Mouse (Mus musculus): Measurements from ENCODE around the gene Nt5c3.

Nt5c3 gene

DNA sequence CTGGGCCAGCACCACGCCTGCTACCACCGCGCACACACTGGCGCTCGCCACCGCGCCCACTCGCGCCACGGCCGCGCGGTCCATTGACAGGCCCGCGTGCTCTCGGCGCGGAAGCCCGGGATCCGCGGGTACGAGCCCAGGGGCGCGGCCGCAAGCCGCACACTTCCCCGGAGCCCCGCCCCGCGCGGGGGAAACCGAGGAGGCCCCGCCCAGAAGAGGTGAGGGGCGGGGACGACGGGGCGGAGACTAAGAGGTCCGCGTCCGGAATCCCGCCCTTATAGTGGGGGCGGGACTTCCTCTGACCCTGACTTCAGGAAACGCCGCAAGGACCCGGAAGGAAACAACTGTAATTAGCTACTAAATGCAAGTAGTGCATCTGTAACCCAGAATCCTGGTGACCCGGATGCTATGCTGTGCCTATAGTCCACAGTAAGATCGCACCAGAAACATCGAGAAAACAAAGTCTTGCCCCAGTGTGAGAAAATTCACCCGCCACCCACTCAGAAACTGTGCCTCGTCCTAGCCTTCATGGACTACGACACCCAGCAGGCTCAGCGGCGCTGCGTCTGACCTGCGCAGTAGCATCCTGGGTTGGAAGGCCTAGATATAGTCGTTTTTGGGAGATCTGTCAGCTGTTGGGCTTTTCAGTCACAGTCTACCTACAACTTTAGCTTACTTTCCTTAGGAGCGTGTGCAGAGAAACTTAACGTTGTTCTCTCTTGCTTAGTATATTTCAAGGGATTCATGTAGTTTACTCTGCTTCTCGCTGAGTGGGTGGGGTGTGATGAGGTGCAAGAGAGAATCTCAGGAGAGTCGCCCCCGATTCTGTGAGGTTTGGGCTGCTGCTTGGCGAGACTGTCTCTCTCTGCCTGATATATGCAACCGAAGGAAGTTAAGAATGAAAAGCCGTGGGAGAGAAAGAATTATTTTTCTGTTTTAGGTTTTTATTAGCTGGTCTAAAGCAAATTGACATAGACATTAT is at the start of gene Nt5c3, which contains the start of gene Vmn1r4:
TSS of gene Nt5c3 (minus strand) at position 207 of the 982 bp plus-strand sequence.
TSS of gene Vmn1r4 (plus strand) at position 290 of the 982 bp plus-strand sequence.
- DNase-seq (ENCODE audit: low spot score), result peak; percentile 98

DNA sequence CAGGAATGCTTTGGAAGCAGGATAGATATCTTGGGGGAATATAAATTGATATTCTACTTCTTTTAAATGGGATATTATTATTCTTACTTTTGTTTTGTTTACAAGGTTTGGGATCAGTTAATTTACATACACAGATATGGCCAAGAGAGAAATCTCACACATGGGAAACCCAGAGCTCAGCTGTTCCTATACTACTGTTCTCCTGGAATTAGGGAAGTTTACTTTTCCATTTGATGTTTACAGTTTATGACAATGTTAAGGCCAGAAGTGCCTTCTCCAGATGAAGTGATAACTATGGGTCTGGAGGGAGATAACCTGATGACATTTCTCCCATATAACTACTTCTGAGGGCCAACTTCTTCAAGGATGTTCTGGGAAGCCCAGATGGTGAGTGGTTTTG is 46.2 kb upstream of the Nt5c3 start, which contains the start of gene Vmn1r5:
TSS of gene Vmn1r5 (plus strand) at position 301 of the 400 bp plus-strand sequence.
- DNase-seq (ENCODE audit: low spot score), result no peak

DNA sequence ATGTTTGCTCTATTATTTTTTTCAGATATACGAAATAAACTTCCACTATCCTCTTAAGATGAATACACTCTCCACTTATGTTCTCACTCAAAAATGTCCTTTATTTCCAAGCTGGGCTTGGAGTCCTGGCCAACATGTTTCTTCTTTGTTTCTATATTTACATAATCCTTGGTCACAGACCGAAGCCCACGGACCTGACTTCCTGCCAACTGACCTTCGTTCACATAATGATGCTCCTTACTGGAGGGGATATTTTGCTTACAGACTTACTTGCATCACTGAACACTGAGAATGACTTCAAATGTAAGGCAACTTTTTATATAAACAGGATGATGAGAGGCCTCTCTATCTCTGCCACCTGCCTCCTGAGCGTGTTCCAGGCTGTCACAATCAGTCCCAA is 32.7 kb upstream of the Nt5c3 start:
- DNase-seq (ENCODE audit: low spot score), result no peak

DNA sequence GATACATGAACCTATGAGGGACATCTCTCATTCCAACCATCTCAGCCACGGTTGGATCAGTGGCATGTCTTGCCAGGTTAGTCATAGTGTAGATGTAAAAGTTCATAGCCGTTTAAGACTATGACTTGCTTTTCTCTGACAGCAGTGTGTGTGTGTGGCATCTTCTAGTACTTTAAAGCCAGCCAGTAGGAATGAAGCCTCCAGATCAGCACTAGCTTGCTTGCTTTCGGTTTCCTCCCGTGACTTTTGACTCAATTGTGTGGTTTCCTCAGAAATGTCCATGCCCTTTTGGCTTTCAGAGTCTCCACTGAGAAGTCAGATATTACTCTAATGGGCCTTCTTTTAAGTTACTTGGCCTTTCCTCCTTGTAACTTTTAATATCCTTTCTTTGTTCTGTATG is 10.6 kb upstream of the Nt5c3 start:
- DNase-seq (ENCODE audit: low spot score), result no peak

DNA sequence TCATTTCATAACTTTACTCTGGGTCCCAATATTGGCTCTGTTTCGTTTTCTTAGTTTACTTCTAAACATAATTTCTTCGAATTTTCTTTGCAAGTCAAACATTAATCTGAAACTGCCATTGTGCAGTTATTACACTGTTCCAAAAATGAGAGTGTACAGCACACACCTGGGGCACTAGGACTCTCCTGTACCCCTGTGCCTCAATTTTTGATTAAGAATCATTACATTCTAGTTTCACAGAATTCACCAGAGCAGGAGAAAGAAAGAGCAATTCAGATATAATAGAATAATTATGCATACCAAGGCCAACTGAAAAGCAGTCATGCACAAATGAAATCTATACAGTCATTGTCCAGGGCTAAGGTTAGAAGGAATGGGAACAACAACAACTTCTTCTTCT is 8.7 kb upstream of the Nt5c3 start:
- no peak for DNase-seq (ENCODE audit: low spot score)

DNA sequence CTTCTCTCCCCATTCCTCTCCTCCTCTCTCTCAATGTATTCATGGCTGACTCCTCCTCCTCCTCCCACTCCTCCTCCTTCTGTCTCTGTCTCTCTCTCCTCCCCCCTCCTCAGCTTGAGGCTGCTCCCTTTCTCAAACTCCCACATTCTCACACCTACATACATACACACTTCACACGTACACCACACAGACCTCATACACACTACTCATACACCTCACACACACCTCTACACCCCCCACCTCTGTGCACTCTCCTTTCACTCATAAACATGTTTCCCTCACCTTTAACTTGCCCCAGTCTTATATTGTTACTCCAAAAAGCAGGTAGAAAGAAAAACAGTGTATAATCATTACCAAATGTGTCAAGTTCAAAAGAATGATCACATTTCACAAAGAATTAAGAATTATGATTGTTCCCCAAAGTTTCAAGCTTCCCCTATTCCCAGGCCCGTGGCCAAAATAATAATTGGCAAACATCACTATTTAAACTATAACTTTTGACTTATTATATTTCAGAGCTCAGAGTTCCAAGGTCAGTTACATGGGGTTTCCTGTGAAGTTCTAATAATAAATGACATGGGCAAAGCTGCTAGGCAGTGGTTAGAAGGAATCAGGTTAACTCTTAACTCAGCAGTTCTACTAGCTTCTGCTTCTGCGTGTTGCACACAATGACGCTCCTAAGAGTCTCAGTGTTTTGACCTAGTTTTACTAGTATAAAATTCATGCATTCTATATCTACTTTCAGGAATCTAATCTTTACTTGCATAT is 8.1 kb upstream of the Nt5c3 start:
- no peak for DNase-seq (ENCODE audit: low spot score)

DNA sequence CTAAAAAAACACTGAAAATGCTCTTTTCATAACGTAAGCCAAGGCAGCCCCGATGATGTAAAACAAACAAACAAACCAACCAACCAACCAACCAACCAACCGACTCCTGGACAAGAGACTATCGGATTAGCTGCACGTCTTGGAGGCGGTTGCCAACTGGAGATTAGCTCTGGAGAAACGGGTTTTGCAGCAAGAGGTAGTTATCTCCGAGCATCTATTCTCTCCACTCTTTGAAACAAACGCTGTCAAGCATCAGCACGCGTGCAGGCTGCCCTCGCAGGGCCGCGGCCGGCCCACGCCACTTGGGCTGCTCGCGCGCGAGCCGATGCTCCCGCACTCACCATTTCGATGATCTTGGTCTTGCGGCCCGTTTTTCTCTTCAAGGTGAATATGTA is 404 bp downstream of the Nt5c3 start:
- DNase-seq (ENCODE audit: low spot score), result no peak

DNA sequence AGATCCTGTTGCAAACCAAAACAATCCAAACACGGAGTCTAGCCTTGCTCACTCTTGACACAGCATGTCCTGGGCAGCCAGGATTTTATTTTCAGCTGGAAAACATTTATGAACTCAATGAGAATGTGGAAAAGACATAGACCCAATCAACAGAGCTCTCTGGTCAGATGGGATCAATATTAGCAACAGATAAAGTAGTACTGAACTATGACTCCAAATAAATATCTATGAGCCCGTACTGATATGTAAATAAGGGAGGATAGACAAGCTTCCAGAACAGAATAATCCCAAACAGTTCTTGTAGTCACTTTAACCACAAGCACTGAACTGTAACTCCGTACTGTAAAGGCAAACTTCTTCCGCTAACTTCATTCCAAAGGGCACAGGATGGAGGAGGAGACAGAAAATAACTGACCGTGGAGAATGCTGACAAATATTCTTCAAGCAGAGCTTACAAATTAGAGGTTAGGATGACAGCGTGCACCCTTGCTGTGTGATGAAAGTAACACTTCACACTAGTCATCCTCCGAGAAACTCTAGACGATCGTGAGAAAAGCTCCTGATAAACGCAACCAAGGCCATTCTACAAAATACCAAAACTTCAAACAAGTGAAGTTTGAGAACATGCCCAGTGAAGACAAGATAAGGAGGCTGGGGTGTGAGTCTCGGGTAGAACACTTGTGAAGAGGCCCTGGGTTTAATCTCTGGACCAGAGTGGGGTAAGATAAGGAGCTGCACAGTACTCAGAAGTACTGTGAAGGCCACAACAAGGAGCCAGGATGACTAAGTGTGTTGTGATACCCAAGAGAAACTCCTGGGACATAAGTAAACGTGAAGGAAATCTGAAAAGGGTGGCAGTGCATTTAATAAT is 3.3 kb downstream of the Nt5c3 start:
- no peak for DNase-seq (ENCODE audit: low spot score)

DNA sequence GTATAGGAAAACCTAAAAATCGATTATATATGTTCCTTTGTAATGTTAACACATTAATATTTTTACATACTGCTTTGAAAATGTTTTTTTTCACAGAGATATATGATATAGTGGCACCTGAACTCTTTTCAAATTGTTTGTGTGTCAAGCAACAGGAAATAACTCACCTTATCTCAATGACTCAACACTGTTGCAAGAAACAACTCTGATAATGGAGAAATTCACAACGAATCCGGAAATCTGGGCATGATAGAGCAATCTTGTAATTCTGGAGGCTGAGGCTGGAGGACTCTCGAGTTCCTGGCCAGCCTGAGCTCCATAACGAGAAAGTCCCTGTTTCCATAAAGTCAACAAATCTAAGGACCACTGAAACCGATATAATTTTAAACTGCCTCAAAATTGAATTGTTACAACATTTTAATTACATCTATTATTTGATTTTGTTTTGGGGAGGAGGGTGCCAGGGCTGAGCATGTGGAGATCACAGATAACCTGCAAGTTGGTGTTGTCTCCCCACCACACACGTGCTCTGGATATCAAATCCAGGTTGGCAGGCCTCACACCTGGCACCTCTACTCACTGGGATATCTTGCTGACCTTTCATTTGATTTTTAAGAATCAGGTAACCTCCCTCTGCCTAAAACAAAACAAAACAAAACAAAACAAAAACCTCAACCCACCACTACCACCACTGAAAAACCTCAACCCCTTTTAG is 4.2 kb downstream of the Nt5c3 start:
- no peak for DNase-seq (ENCODE audit: low spot score)

DNA sequence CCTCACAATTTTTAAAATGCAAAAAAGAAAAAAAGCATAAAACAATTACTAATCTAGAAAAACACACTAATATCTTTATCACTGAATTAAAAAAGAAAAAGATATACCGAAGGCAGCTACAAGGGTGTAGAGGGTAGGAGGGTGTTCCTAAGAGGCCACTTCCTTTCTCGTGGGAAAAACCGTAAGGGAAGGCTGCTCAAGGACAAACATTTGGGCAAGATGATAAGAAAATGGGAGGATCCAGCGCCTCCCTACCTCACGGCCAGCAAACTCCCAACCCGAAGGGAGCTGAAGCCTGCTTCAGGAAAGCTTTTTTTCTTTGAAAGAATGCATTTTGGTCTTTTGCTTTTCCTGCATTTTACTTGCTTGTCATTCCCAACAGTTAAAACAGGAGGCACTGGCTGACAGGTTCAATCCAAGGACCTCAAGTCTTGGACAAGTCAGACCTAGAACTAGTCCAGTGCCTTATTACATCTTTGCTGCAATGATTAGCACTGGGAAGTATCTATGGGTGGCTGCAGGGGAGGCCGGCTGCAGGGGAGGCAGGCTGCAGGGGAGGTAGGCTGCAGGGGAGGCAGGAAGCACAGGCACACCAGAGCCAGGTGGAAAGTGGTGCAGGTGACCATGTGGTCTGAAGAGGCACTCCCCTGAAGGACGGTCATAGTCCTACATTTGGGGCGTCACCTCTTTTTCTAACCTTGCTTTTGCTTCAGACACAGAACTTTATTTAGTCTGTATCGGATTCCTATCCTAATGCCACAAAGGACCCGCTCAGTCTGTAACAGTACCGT is 6.0 kb downstream of the Nt5c3 start:
- no peak for DNase-seq (ENCODE audit: low spot score)

DNA sequence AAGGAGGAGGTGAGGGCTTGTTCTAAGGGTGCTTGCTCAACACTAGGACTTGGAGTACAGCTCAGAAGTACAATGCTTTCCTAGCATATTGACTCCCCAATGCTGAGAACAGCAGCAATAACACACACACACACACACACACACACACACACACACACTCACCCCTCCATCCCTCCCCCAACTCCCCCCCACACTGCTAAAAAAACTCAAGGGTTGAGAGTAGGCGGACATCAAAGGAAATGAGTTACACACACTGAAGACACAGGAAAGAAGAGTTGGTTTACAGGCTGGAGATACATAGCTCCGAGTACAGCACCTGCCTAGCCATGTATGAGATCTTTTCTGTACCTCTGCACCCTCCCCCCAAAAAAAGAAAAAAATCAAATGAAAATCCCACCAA is 7.5 kb downstream of the Nt5c3 start:
- DNase-seq (ENCODE audit: low spot score), result no peak

DNA sequence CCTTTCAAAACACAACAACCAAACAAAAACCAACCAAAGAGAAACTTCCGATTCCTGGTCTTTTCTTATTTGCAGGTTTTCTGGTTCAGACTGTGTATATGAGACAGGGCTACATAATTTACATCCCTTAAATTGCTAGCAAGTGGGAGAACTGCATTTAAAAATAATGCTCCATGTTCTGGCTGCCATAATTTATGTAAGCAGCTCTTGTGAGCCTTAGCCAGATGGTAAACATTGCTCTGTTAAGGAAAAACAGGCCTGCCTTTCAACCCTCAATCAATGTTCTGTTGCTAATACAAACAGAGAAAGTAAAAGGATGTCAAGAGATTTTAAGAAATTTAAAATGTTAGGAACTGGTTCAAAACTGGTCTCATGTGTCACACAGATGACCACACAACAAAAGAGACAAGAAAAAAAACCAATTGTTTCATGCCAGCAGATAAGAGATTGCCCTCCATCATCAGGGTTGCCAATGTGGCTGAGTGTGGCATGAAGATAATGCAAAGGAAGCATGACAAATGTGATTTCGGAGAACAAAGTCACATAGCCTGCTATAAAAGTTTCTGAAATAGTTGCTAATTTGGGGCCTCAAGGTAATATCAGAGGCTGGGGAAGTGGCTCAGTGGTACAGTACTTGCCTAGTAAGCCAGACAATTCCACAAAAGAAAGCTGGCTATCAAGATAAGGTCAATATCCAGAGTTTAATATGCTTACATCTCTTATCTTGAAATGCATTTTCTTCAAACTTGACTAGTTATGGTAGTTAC is 10.5 kb downstream of the Nt5c3 start:
- DNase-seq (ENCODE audit: low spot score), result no peak

DNA sequence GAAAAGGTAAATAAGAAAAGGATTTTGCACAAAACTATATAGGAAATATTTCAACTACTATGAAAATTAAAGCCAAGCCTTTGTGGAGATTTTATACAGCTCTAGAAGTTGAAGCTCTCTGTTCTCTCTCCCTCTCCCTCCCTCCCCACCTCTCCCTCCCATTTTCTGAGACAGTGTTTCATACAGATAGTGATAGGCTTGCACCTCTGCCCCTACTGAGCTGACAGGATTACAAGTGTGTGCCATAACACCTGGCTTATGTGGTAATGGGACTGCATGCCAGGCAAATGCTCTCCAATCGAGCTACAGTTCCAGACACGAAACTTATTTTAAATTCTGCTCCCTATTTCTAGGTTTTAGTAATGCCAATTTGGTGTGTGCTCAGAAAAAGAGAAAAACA is 12.8 kb downstream of the Nt5c3 start:
- DNase-seq (ENCODE audit: low spot score), result no peak

DNA sequence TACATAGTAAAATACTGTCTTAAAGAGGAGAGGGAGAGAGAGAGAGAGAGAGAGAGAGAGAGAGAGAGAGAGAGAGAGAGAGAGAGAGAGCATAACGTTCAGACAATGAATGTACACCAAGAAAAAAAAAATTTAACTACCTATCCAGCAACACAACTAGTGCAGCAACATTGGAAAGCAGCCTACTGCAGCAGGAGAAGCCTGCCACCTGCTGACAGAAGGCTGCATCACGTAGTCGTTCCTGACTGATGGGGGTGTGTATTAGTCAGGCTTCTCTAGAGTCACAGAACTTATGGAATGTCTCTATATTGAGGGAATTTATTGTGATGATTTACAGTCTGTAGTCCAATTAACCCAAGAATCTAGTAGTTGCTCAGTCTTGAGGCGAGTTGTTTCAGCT is 14.8 kb downstream of the Nt5c3 start:
- DNase-seq (ENCODE audit: low spot score), result peak; percentile 63

DNA sequence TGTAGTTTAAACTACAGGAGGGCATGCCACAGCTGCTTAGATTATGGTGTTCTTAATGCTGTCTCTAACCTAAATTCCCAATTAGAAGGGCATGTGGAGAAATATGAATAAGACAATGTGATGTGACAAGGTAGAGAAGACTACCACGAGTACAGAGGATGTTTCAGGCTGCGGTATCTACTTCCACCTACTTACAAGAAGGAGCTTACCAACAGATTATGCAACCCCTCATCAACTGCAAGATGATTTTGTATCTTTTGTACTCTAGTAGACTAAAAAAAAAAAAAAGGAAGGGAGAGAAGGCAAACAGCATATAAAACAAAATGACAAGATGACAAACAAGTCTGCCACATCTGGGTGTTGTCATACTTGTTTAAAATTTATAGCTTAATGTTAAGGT is 15.3 kb downstream of the Nt5c3 start:
- no peak for DNase-seq (ENCODE audit: low spot score)

DNA sequence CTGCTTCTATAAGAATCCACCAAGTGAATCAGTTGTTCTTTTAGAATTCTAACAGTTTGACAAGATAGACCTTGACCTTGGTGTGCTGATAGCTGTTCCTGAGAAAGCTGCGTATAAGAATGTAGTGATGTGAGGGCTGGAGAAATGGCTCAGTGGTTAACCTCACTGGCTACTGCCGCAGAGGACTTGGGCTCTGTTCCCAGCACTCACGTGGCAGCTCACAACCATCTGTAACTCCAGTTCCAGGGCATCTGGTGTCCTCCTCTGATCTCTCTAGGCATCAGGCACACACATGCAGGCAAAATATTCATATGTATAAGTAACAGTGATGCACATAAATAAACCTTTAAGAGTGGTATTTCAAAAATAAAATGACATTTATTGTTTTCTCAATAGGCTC is 15.8 kb downstream of the Nt5c3 start:
- DNase-seq (ENCODE audit: low spot score), result no peak

DNA sequence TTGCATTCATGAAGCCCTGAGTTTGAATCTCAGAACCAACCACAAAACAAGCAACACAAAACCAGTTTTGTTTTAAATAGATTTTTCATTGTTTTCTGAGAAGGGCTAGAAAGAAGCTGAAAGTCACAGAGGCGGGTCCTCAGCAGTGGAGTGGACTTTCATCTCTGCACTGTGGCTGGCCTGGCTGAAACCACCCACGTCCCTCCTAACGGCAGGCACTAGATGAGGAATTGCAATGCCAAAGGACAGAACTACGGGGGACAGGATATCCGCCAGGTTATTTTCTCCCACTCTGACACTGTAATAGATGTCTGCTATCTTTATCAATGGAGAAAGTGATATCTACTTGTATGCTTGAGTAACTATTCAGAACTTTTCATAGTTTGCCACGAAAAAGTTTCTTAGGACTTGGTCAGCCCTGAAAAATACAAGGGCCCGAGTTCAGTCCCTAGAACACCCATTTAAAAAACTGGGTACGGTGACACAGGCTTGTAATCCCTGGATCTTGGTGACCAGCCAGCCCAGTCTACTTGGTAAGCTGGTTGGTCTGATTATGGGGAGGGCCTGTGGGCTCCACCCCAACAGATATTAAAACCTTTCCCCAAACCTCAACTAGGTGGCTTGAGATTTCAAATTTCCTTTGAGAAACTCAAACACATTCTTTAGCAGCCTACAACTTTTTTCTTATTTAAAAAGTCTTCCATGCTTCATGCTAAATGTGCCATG is 17.4 kb downstream of the Nt5c3 start:
- DNase-seq (ENCODE audit: low spot score), result no peak

DNA sequence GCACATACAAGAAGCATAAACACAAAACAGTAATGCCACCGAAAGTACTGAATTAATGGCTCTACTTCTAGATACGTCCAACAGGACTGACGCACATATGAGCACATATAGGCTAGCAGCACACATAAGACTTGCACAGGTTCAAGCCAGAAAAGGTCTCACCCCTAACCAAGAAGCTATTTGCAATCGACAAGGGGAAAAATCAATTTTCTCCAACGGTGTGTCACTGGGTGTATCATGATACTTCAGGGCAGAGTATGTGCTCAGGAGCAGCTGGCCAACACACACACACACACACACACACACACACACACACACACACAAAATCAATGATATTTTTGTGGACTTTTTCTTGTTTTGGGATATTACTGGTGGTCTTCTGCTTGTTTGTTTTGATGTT is 18.2 kb downstream of the Nt5c3 start:
- DNase-seq (ENCODE audit: low spot score), result no peak

DNA sequence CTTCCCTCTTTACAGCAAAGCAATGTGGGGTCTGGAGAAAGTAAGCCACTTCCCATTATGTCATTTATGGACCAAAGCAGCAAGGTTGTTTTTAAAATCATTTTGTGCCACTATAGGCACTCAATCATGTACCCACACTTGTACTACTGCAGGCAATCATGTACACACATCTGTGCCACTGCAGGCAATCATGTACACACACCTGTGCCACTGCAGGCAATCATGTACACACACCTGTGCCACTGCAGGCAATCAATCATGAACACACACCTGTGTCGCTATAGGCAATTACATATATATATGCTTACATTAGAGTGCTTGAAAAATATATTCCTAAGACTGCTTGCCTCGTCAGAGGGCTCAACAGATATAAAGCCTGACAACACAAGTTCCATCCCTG is 18.8 kb downstream of the Nt5c3 start:
- no peak for DNase-seq (ENCODE audit: low spot score)
